Mouse (Mus musculus): ENCODE measurements around the gene Zfp229. TPM values are rescaled to one million over a fixed set of nuclear protein-coding genes. Genes with fewer than 3 reads are reported as not detected.
"Not testable (repeated sequence)": the region's sequence is repeated elsewhere in the genome, so short reads cannot be mapped to it uniquely, and the experiment has no call there.

The Zfp229 gene
- total and polyA plus RNA-seq, 2 experiments from 2014 or later = 6.3 to 11.7 TPM

- no peaks in the 10 kb centered on the region for H3K9me3 ChIP-seq (ENCODE audit: low read length)
- H3K4me1 ChIP-seq (ENCODE audit: insufficient read depth, low read length) = no peaks in the 10 kb centered on the region
- no peak for TF ChIP-seq CTCF (IDR thresholded peaks at IDR 0.05)
- no peak overlapping the region for H3K27ac ChIP-seq (ENCODE audit: low read depth, low read length)
- DNase-seq (ENCODE audit: low spot score) (peak; percentile 2), ATAC-seq (ENCODE audit: low FRiP score) (0 out of 2 replicates have a peak, but pooled peaks have one; percentile 34)
- WGBS = 12% methylated on average over 20 of the region's 20 CpGs
- peak overlapping the region; percentile 48 for H3K9ac ChIP-seq (replicated peaks; ENCODE audit: low read length, poor library complexity, severe bottlenecking)
- no peaks in the 10 kb centered on the region for H3K27me3 ChIP-seq (ENCODE audit: insufficient read depth, low read length)
- peak overlapping the region; percentile 23 for H3K4me3 ChIP-seq (ENCODE audit: low read depth, low read length)
- H3K36me3 ChIP-seq (ENCODE audit: insufficient read depth, low read length) = no peaks in the 10 kb centered on the region
- H3K4me2 ChIP-seq (ENCODE audit: low read depth, low read length, poor library complexity, severe bottlenecking) = peak overlapping the region; percentile 53
These were observed 23.0 kb downstream of the Zfp229 start for GRCm38 (mm10) chr17:21753342-21754208.

- no peak overlapping the region for H3K9ac ChIP-seq (replicated peaks; ENCODE audit: low read length, poor library complexity, severe bottlenecking)
- H3K9me3 ChIP-seq (ENCODE audit: low read length) = no peaks in the 10 kb centered on the region
- no peak for TF ChIP-seq CTCF (IDR thresholded peaks at IDR 0.05)
- DNase-seq (ENCODE audit: low spot score) (no peak), ATAC-seq (ENCODE audit: low FRiP score) (no peak)
- no peak overlapping the region for H3K4me2 ChIP-seq (ENCODE audit: low read depth, low read length, poor library complexity, severe bottlenecking)
- no peaks in the 10 kb centered on the region for H3K27me3 ChIP-seq (ENCODE audit: insufficient read depth, low read length)
- no peaks in the 10 kb centered on the region for H3K36me3 ChIP-seq (ENCODE audit: insufficient read depth, low read length)
- no peak overlapping the region for H3K27ac ChIP-seq (ENCODE audit: low read depth, low read length)
- H3K4me3 ChIP-seq (ENCODE audit: low read depth, low read length) = no peak overlapping the region
- no peaks in the 10 kb centered on the region for H3K4me1 ChIP-seq (ENCODE audit: insufficient read depth, low read length)
- 75% methylated on average over 2 of the region's 2 CpGs for WGBS
These were observed 39.7 kb downstream of the Zfp229 start for GRCm38 (mm10) chr17:21770336-21770735.

- no peaks in the 10 kb centered on the region; the same call in 1 of the 2 replicates for H3K9me3 ChIP-seq (ENCODE audit: low read length)
- no peak for ATAC-seq (ENCODE audit: low FRiP score)
These were observed 61.7 kb downstream of the Zfp229 start for GRCm38 (mm10) chr17:21792256-21792655.

GRCm38 (mm10) chr17:21801373-21801772, 70.8 kb downstream of the Zfp229 start:
- not testable (repeated sequence) for H3K9ac ChIP-seq (replicated peaks; ENCODE audit: low read length, poor library complexity, severe bottlenecking); ATAC-seq (ENCODE audit: low FRiP score); H3K4me1 ChIP-seq (ENCODE audit: insufficient read depth, low read length); H3K36me3 ChIP-seq (ENCODE audit: insufficient read depth, low read length); H3K4me2 ChIP-seq (ENCODE audit: low read depth, low read length, poor library complexity, severe bottlenecking); H3K27ac ChIP-seq (ENCODE audit: low read depth, low read length); H3K9me3 ChIP-seq (ENCODE audit: low read length); H3K27me3 ChIP-seq (ENCODE audit: insufficient read depth, low read length); DNase-seq (ENCODE audit: low spot score); H3K4me3 ChIP-seq (ENCODE audit: low read depth, low read length)
- 49% methylated on average over 18 of the region's 19 CpGs for WGBS

More at GRCm38 (mm10) chr17:21792256-21792655, 61.7 kb downstream of the Zfp229 start:
- H3K27me3 ChIP-seq (ENCODE audit: insufficient read depth, low read length) = no peaks in the 10 kb centered on the region
- H3K4me1 ChIP-seq (ENCODE audit: insufficient read depth, low read length) = no peaks in the 10 kb centered on the region
- no peak for DNase-seq (ENCODE audit: low spot score)
- no peak overlapping the region for H3K27ac ChIP-seq (ENCODE audit: low read depth, low read length)
- 74% methylated on average over 4 of the region's 4 CpGs for WGBS
- H3K36me3 ChIP-seq (ENCODE audit: insufficient read depth, low read length) = no peaks in the 10 kb centered on the region
- no peak overlapping the region for H3K4me2 ChIP-seq (ENCODE audit: low read depth, low read length, poor library complexity, severe bottlenecking)
- H3K4me3 ChIP-seq (ENCODE audit: low read depth, low read length) = no peak overlapping the region
- TF ChIP-seq CTCF (IDR thresholded peaks at IDR 0.05) = no peak
- H3K9ac ChIP-seq (replicated peaks; ENCODE audit: low read length, poor library complexity, severe bottlenecking) = no peak overlapping the region

Other genes with a start within 250 kb of the Zfp229 start
- 1.5 and 5.4 TPM in 2 replicates for gene Zfp53, start 241.8 kb upstream of the Zfp229 start, total RNA-seq (2014; rRNA removed)
- gene Zfp53, start 241.8 kb upstream of the Zfp229 start, polyA plus RNA-seq (2015; fragmentation: Nextera tagmentation; extraction: Ambion mirVana) = 8.9 and 10.5 TPM in 2 replicates
- 2.9 and 4.1 TPM in 2 replicates for gene Zfp52, start 195.3 kb upstream of the Zfp229 start, total RNA-seq (2014; rRNA removed)
- 1.9 and 2.1 TPM in 2 replicates for gene Zfp52, start 195.3 kb upstream of the Zfp229 start, polyA plus RNA-seq (2015; fragmentation: Nextera tagmentation; extraction: Ambion mirVana)
- gene Zfp948, start 163.8 kb upstream of the Zfp229 start, total RNA-seq (2014; rRNA removed) = 11.5 and 13.5 TPM in 2 replicates
- 15.7 and 18.5 TPM in 2 replicates for gene Zfp948, start 163.8 kb upstream of the Zfp229 start, polyA plus RNA-seq (2015; fragmentation: Nextera tagmentation; extraction: Ambion mirVana)
- 5.4 and 8.0 TPM in 2 replicates for gene Zfp983, start 80.2 kb upstream of the Zfp229 start, total RNA-seq (2014; rRNA removed)
- 5.6 and 7.4 TPM in 2 replicates for gene Zfp983, start 80.2 kb upstream of the Zfp229 start, polyA plus RNA-seq (2015; fragmentation: Nextera tagmentation; extraction: Ambion mirVana)
- not detected in 2 replicates for gene Gm10226, start 38.9 kb upstream of the Zfp229 start, total RNA-seq (2014; rRNA removed)
- gene Gm10226, start 38.9 kb upstream of the Zfp229 start, polyA plus RNA-seq (2015; fragmentation: Nextera tagmentation; extraction: Ambion mirVana) = 7.2 and 7.7 TPM in 2 replicates
- 6.0 and 6.8 TPM in 2 replicates for gene Zfp760, start 23.1 kb upstream of the Zfp229 start, total RNA-seq (2014; rRNA removed)
- gene Zfp760, start 23.1 kb upstream of the Zfp229 start, polyA plus RNA-seq (2015; fragmentation: Nextera tagmentation; extraction: Ambion mirVana) = 3.9 and 4.1 TPM in 2 replicates
- 0.76 and 1.2 TPM in 2 replicates for gene Zfp820, start 115.0 kb downstream of the Zfp229 start, total RNA-seq (2014; rRNA removed)
- 1.0 and 1.1 TPM in 2 replicates for gene Zfp820, start 115.0 kb downstream of the Zfp229 start, polyA plus RNA-seq (2015; fragmentation: Nextera tagmentation; extraction: Ambion mirVana)
- 4.7 and 8.1 TPM in 2 replicates for gene Zfp995, start 179.1 kb downstream of the Zfp229 start, total RNA-seq (2014; rRNA removed)
- 6.5 and 7.7 TPM in 2 replicates for gene Zfp995, start 179.1 kb downstream of the Zfp229 start, polyA plus RNA-seq (2015; fragmentation: Nextera tagmentation; extraction: Ambion mirVana)
- gene Zfp942, start 231.7 kb downstream of the Zfp229 start, total RNA-seq (2014; rRNA removed) = 11.0 and 12.0 TPM in 2 replicates
- 10.4 and 11.1 TPM in 2 replicates for gene Zfp942, start 231.7 kb downstream of the Zfp229 start, polyA plus RNA-seq (2015; fragmentation: Nextera tagmentation; extraction: Ambion mirVana)
- 14.5 and 19.8 TPM in 2 replicates for gene Zfp943, start 231.8 kb downstream of the Zfp229 start, total RNA-seq (2014; rRNA removed)
- 12.7 TPM in 2 replicates for gene Zfp943, start 231.8 kb downstream of the Zfp229 start, polyA plus RNA-seq (2015; fragmentation: Nextera tagmentation; extraction: Ambion mirVana)

Data from midbrain, postnatal 0 days (tissue).